Mouse (Mus musculus): ENCODE data around the gene Capn12. TPM values are rescaled to one million over a fixed set of nuclear protein-coding genes. Genes with fewer than 3 reads are reported as not detected.
"Not testable (repeated sequence)": the region's sequence is repeated elsewhere in the genome, so short reads cannot be mapped to it uniquely, and the experiment has no call there.

Gene Capn12
- polyA plus RNA-seq, 1 experiment from 2014 or later: 0.69 TPM

GRCm38 (mm10) chr7:28863540-28863939, 17.7 kb upstream of the Capn12 start, which contains the start of gene Lgals7:
Gene Lgals7 (plus strand): TSS chr7:28863853.
- H3K4me1 ChIP-seq: peaks cover 39% of the 10 kb centered on the region
- ATAC-seq (ENCODE audit: insufficient number of reproducible peaks, insufficient read depth, low FRiP score, low TSS enrichment, low read depth): no peak
- H3K27me3 ChIP-seq: no peaks in the 10 kb centered on the region
- WGBS: 75% methylated on average over 6 of the region's 6 CpGs
- H3K9me3 ChIP-seq: no peaks in the 10 kb centered on the region
- H3K36me3 ChIP-seq: no peaks in the 10 kb centered on the region
- peak within 1 kb of the TSS; percentile 44; the same call in 1 of the 2 replicates for H3K9ac ChIP-seq
- H3K4me3 ChIP-seq: peak within 1 kb of the TSS; percentile 18
- H3K4me2 ChIP-seq: peak within 1 kb of the TSS; percentile 59
- H3K27ac ChIP-seq: peak within 1 kb of the TSS; percentile 74

GRCm38 (mm10) chr7:28864288-28864750, 16.9 kb upstream of the Capn12 start:
- 32% methylated on average over 9 of the region's 9 CpGs for WGBS
- ATAC-seq (ENCODE audit: insufficient number of reproducible peaks, insufficient read depth, low FRiP score, low TSS enrichment, low read depth): no peak
- Histone ChIP-seq H3K4me3 (peak overlapping the region; percentile 18), H3K4me1 (peaks cover 39% of the 10 kb centered on the region), H3K4me2 (peak overlapping the region; percentile 59), H3K27me3 (no peaks in the 10 kb centered on the region), H3K9ac (peak overlapping the region; percentile 44; the same call in 1 of the 2 replicates), H3K36me3 (no peaks in the 10 kb centered on the region), H3K9me3 (no peaks in the 10 kb centered on the region), H3K27ac (peak overlapping the region; percentile 74)

GRCm38 (mm10) chr7:28865481-28866300, 15.5 kb upstream of the Capn12 start:
- Histone ChIP-seq H3K4me3 (peak overlapping the region; percentile 30), H3K9ac (peak overlapping the region; percentile 55), H3K4me1 (peaks cover 39% of the 10 kb centered on the region), H3K27ac (peak overlapping the region; percentile 74), H3K4me2 (peak overlapping the region; percentile 59), H3K27me3 (no peaks in the 10 kb centered on the region), H3K9me3 (no peaks in the 10 kb centered on the region), H3K36me3 (no peaks in the 10 kb centered on the region)
- peak; percentile 39; the same call in 1 of the 2 replicates for ATAC-seq (ENCODE audit: insufficient number of reproducible peaks, insufficient read depth, low FRiP score, low TSS enrichment, low read depth)
- 41% methylated on average over 33 of the region's 33 CpGs for WGBS

GRCm38 (mm10) chr7:28866769-28867507, 14.3 kb upstream of the Capn12 start:
- H3K4me1 ChIP-seq: peaks cover 39% of the 10 kb centered on the region
- ATAC-seq (ENCODE audit: insufficient number of reproducible peaks, insufficient read depth, low FRiP score, low TSS enrichment, low read depth): 0 out of 2 replicates have a peak, but pooled peaks have one; percentile 52
- H3K9ac ChIP-seq: no peak overlapping the region
- no peaks in the 10 kb centered on the region for H3K27me3 ChIP-seq
- no peaks in the 10 kb centered on the region for H3K36me3 ChIP-seq
- H3K4me2 ChIP-seq: no peak overlapping the region
- no peak overlapping the region for H3K4me3 ChIP-seq
- H3K27ac ChIP-seq: no peak overlapping the region
- 89% methylated on average over 28 of the region's 28 CpGs for WGBS
- H3K9me3 ChIP-seq: no peaks in the 10 kb centered on the region

GRCm38 (mm10) chr7:28867508-28868340, 13.5 kb upstream of the Capn12 start:
- ATAC-seq (ENCODE audit: insufficient number of reproducible peaks, insufficient read depth, low FRiP score, low TSS enrichment, low read depth); H3K9me3 ChIP-seq; H3K4me3 ChIP-seq; H3K36me3 ChIP-seq; H3K27ac ChIP-seq; H3K27me3 ChIP-seq; H3K9ac ChIP-seq: not testable (repeated sequence)
- Histone ChIP-seq H3K4me1 (peaks cover 39% of the 10 kb centered on the region), H3K4me2 (peak overlapping the region; percentile 28; the same call in 1 of the 2 replicates)
- 30% methylated on average over 23 of the region's 23 CpGs for WGBS

- no peak overlapping the region for H3K9ac ChIP-seq
- no peaks in the 10 kb centered on the region for H3K36me3 ChIP-seq
- no peak overlapping the region for H3K4me3 ChIP-seq
- no peaks in the 10 kb centered on the region for H3K27me3 ChIP-seq
- WGBS: 87% methylated on average over 24 of the region's 24 CpGs
- no peak overlapping the region for H3K4me2 ChIP-seq
- no peak overlapping the region for H3K27ac ChIP-seq
- H3K9me3 ChIP-seq: no peaks in the 10 kb centered on the region
- no peak for ATAC-seq (ENCODE audit: insufficient number of reproducible peaks, insufficient read depth, low FRiP score, low TSS enrichment, low read depth)
- H3K4me1 ChIP-seq: peaks cover 14% of the 10 kb centered on the region
These were observed 10.1 kb upstream of the Capn12 start for GRCm38 (mm10) chr7:28870901-28871664.

- no peak overlapping the region for H3K4me3 ChIP-seq
- no peaks in the 10 kb centered on the region for H3K9me3 ChIP-seq
- 54% methylated on average over 2 of the region's 2 CpGs for WGBS
- no peaks in the 10 kb centered on the region for H3K27me3 ChIP-seq
- no peaks in the 10 kb centered on the region for H3K36me3 ChIP-seq
- no peak for ATAC-seq (ENCODE audit: insufficient number of reproducible peaks, insufficient read depth, low FRiP score, low TSS enrichment, low read depth)
- no peak overlapping the region for H3K4me2 ChIP-seq
- H3K4me1 ChIP-seq: 0 out of 2 replicates have a peak, but pooled peaks cover 4% of the 10 kb centered on the region
- no peak overlapping the region for H3K9ac ChIP-seq
- no peak overlapping the region for H3K27ac ChIP-seq
These were observed 6.7 kb upstream of the Capn12 start for GRCm38 (mm10) chr7:28874565-28874964.

- Histone ChIP-seq H3K27ac (no peak overlapping the region), H3K9me3 (no peaks in the 10 kb centered on the region), H3K36me3 (no peaks in the 10 kb centered on the region), H3K4me1 (0 out of 2 replicates have a peak, but pooled peaks cover 4% of the 10 kb centered on the region), H3K9ac (no peak overlapping the region), H3K4me3 (no peak overlapping the region), H3K27me3 (no peaks in the 10 kb centered on the region), H3K4me2 (no peak overlapping the region)
- no peak for ATAC-seq (ENCODE audit: insufficient number of reproducible peaks, insufficient read depth, low FRiP score, low TSS enrichment, low read depth)
- WGBS: 68% methylated on average over 4 of the region's 4 CpGs
These were observed 5.1 kb upstream of the Capn12 start for GRCm38 (mm10) chr7:28876099-28876498.

GRCm38 (mm10) chr7:28877155-28877554, 4.1 kb upstream of the Capn12 start:
- Histone ChIP-seq H3K27me3 (no peaks in the 10 kb centered on the region), H3K36me3 (no peaks in the 10 kb centered on the region), H3K4me1 (0 out of 2 replicates have a peak, but pooled peaks cover 4% of the 10 kb centered on the region), H3K9ac (no peak overlapping the region), H3K4me3 (no peak overlapping the region), H3K9me3 (no peaks in the 10 kb centered on the region), H3K27ac (no peak overlapping the region), H3K4me2 (no peak overlapping the region)
- 85% methylated on average over 7 of the region's 7 CpGs for WGBS
- no peak for ATAC-seq (ENCODE audit: insufficient number of reproducible peaks, insufficient read depth, low FRiP score, low TSS enrichment, low read depth)

- Histone ChIP-seq H3K4me3 (no peak overlapping the region), H3K9me3 (no peaks in the 10 kb centered on the region), H3K36me3 (no peaks in the 10 kb centered on the region), H3K27ac (no peak overlapping the region), H3K27me3 (no peaks in the 10 kb centered on the region), H3K9ac (no peak overlapping the region), H3K4me1 (0 out of 2 replicates have a peak, but pooled peaks cover 4% of the 10 kb centered on the region), H3K4me2 (no peak overlapping the region)
- ATAC-seq (ENCODE audit: insufficient number of reproducible peaks, insufficient read depth, low FRiP score, low TSS enrichment, low read depth): no peak
- WGBS: 68% methylated on average over 4 of the region's 4 CpGs
These were observed 3.4 kb upstream of the Capn12 start for GRCm38 (mm10) chr7:28877856-28878255.
